Mouse (Mus musculus) cortical plate, adult 2 months (tissue): ENCODE measurements at regions not wholly inside any gene's neighbourhood (a gene's known extent, or its start where the extent isn't known, plus 50 kb on each side); places are given as distances from the start of the nearest gene placed in this dataset.

ENCODE experiments used
- CTCF ChIP-seq: fragments of 200-500 bp; IDR thresholded peaks from 2 replicates; pipeline ENCODE4 v1.5.1; 2011; ENCODE audit warnings: mild to moderate bottlenecking, control low read depth, low read length; ENCODE audit not compliant: insufficient read depth; ENCODE audit errors: extremely low read depth
- POLR2A ChIP-seq: fragments of 200-500 bp; IDR thresholded peaks from 2 replicates; pipeline ENCODE4 v1.6.1; 2011; ENCODE audit warnings: mild to moderate bottlenecking, low read length, control low read depth; ENCODE audit not compliant: insufficient read depth; ENCODE audit errors: extremely low read depth

DNA sequence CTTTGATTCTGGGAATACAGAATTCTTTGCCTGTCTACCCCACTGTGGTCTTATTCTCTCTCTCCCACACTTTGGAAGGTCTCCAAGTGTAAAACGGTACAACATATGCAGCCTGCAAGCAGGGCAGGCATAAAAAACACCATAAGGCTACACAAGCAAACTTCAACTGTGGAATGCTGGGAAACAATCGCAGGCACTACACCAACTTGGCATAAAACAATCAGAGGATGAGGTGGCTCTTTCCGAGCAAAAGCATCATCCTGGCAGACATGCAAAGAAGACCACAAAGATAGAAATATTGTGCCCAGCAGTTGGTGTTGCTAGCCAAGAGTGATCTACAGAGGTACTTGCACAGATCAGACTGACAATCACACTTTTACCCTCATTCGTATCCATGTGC lies 88.0 kb upstream of the Galnt5 start:
- TF ChIP-seq CTCF, result no peak
- TF ChIP-seq POLR2A, result no peak
